Mouse (Mus musculus) MEL (cell line): ENCODE measurements around the gene Rora. TPM values are rescaled to one million over a fixed set of nuclear protein-coding genes. Genes with fewer than 3 reads are reported as not detected.

Experiments
- DNase-seq: peaks from one replicate; pipeline ENCODE4 v3.0.0; 2011; ENCODE audit warnings: low read depth, low spot score
- H3K27ac ChIP-seq: 2 replicates; pipeline ENCODE4 v1.5.1; 2012; ENCODE audit warnings: low read depth, mild to moderate bottlenecking, control low read depth, low read length, moderate library complexity; ENCODE audit not compliant: control insufficient read depth
- H3K27me3 ChIP-seq, 2 experiments: fragments of 150-350 bp in 1 of 2; sonication (generic) in 1 of 2; 2 replicates each; pipeline ENCODE4 v1.6.1; 2012; ENCODE audit warnings: low read length in 2 of 2, mild to moderate bottlenecking in 2 of 2, improper control_type of control experiment in 1 of 2, moderate library complexity in 1 of 2; ENCODE audit not compliant: insufficient read depth in 2 of 2, control insufficient read depth in 1 of 2
- H3K36me3 ChIP-seq, 2 experiments: 2 replicates each; pipeline ENCODE4 v1.6.1; 2012 to 2014; ENCODE audit warnings: low read length in 2 of 2, improper control_type of control experiment in 1 of 2, inconsistent platforms in 1 of 2, mild to moderate bottlenecking in 1 of 2; ENCODE audit not compliant: insufficient read depth in 2 of 2, control insufficient read depth in 1 of 2
- H3K4me1 ChIP-seq, 2 experiments: fragments of 150-350 bp in 1 of 2; sonication (generic) in 1 of 2; 2 replicates each; pipeline ENCODE4 v1.6.1; 2012; ENCODE audit warnings: low read length in 2 of 2, improper control_type of control experiment in 1 of 2, mild to moderate bottlenecking in 1 of 2; ENCODE audit not compliant: insufficient read depth in 2 of 2, control insufficient read depth in 1 of 2
- H3K4me3 ChIP-seq, 2 experiments: fragments of 150-350 bp in 1 of 2; sonication (generic) in 1 of 2; 2 replicates each; pipeline ENCODE4 v1.5.1; 2012; ENCODE audit warnings: low read depth in 2 of 2, low read length in 2 of 2, mild to moderate bottlenecking in 2 of 2, moderate library complexity in 2 of 2, control low read depth in 1 of 2, improper control_type of control experiment in 1 of 2; ENCODE audit not compliant: control insufficient read depth in 1 of 2, insufficient read depth in 1 of 2
- H3K79me2 ChIP-seq: 2 replicates; pipeline ENCODE4 v1.6.1; 2012; ENCODE audit warnings: mild to moderate bottlenecking, low read length, moderate library complexity; ENCODE audit not compliant: control insufficient read depth, poor library complexity, insufficient read depth
- H3K9ac ChIP-seq: 2 replicates; pipeline ENCODE4 v1.6.1; 2012; ENCODE audit warnings: low read depth, mild to moderate bottlenecking, control low read depth, low read length, moderate library complexity; ENCODE audit not compliant: control insufficient read depth, poor library complexity, severe bottlenecking
- H3K9me3 ChIP-seq: fragments of 150-350 bp; sonication (generic); replicated peaks from 2 replicates; pipeline ENCODE4 v1.6.1; 2012; ENCODE audit warnings: mild to moderate bottlenecking, low read length, improper control_type of control experiment, moderate library complexity; ENCODE audit not compliant: insufficient read depth
- CHD1 ChIP-seq: IDR thresholded peaks from 2 replicates; pipeline ENCODE4 v1.6.1; 2012; ENCODE audit warnings: low read depth, mild to moderate bottlenecking, inconsistent platforms, low read length, improper control_type of control experiment
- CTCF ChIP-seq, 3 experiments: IDR thresholded peaks in 2 of 3; conservative IDR thresholded peaks in 1 of 3; 2 replicates each; pipeline ENCODE4 v1.5.1; 2011 to 2012; ENCODE audit warnings: low read length in 3 of 3, low read depth in 2 of 3, mild to moderate bottlenecking in 2 of 3, improper control_type of control experiment in 1 of 3, inconsistent platforms in 1 of 3, mixed read lengths in 1 of 3, moderate library complexity in 1 of 3; ENCODE audit not compliant: control insufficient read depth in 1 of 3, insufficient read depth in 1 of 3, poor library complexity in 1 of 3, severe bottlenecking in 1 of 3
- E2F4 ChIP-seq: IDR thresholded peaks from 2 replicates; pipeline ENCODE4 v1.6.1; 2011; ENCODE audit warnings: low read depth, low read length, improper control_type of control experiment, borderline replicate concordance
- EP300 ChIP-seq, 2 experiments: IDR thresholded peaks; 2 replicates each; pipeline ENCODE4 v1.6.1; 2011; ENCODE audit warnings: improper control_type of control experiment in 2 of 2, low read length in 2 of 2, low read depth in 1 of 2, mild to moderate bottlenecking in 1 of 2
- ETS1 ChIP-seq: IDR thresholded peaks from 2 replicates; pipeline ENCODE4 v1.6.1; 2012; ENCODE audit warnings: low read depth, mild to moderate bottlenecking, inconsistent platforms, low read length, improper control_type of control experiment, moderate library complexity
- HCFC1 ChIP-seq: IDR thresholded peaks from 2 replicates; pipeline ENCODE4 v1.6.1; 2012; ENCODE audit warnings: low read depth, mild to moderate bottlenecking, inconsistent platforms, low read length, improper control_type of control experiment, moderate library complexity
- KAT2A ChIP-seq: conservative IDR thresholded peaks from 2 replicates; pipeline ENCODE4 v1.6.1; 2012; ENCODE audit warnings: low read depth, low read length, improper control_type of control experiment, inconsistent platforms
- MAFK ChIP-seq: IDR thresholded peaks from 2 replicates; pipeline ENCODE4 v1.6.1; 2011; ENCODE audit warnings: low read depth, mild to moderate bottlenecking, low read length, improper control_type of control experiment, borderline replicate concordance
- MAZ ChIP-seq: IDR thresholded peaks from 2 replicates; pipeline ENCODE4 v1.6.1; 2012; ENCODE audit warnings: low read depth, mild to moderate bottlenecking, inconsistent platforms, low read length, improper control_type of control experiment
- MEF2A ChIP-seq: IDR thresholded peaks from 2 replicates; pipeline ENCODE4 v1.6.1; 2014; ENCODE audit warnings: low read depth, mild to moderate bottlenecking, inconsistent platforms, low read length, improper control_type of control experiment; ENCODE audit not compliant: poor library complexity, insufficient replicate concordance, severe bottlenecking; ENCODE audit errors: extremely low read depth
- MXI1 ChIP-seq: IDR thresholded peaks from 2 replicates; pipeline ENCODE4 v1.6.1; 2011; ENCODE audit warnings: mild to moderate bottlenecking, low read depth, low read length, improper control_type of control experiment
- MYC ChIP-seq: IDR thresholded peaks from 2 replicates; pipeline ENCODE4 v1.6.1; 2011; ENCODE audit warnings: low read depth, mild to moderate bottlenecking, low read length, improper control_type of control experiment, moderate library complexity
- NRF1 ChIP-seq: IDR thresholded peaks from 2 replicates; pipeline ENCODE4 v1.6.1; 2014; ENCODE audit warnings: low read depth, mild to moderate bottlenecking, inconsistent platforms, low read length, improper control_type of control experiment, moderate library complexity; ENCODE audit not compliant: poor library complexity, insufficient read depth, severe bottlenecking
- POLR2AphosphoS2 ChIP-seq: IDR thresholded peaks from 2 replicates; pipeline ENCODE4 v1.6.1; 2011; ENCODE audit warnings: low read length, improper control_type of control experiment
- POLR2AphosphoS5 ChIP-seq: IDR thresholded peaks from 2 replicates; pipeline ENCODE4 v1.6.1; 2012; ENCODE audit warnings: low read depth, borderline replicate concordance, mild to moderate bottlenecking, inconsistent platforms, low read length, moderate library complexity, mixed read lengths
- RAD21 ChIP-seq: IDR thresholded peaks from 2 replicates; pipeline ENCODE4 v1.6.1; 2011; ENCODE audit warnings: mild to moderate bottlenecking, low read depth, low read length, improper control_type of control experiment
- SMC3 ChIP-seq: IDR thresholded peaks from 2 replicates; pipeline ENCODE4 v1.6.1; 2011; ENCODE audit warnings: low read depth, low read length, improper control_type of control experiment
- TAL1 ChIP-seq: IDR thresholded peaks from 2 replicates; pipeline ENCODE4 v1.6.1; 2012; ENCODE audit warnings: mild to moderate bottlenecking, inconsistent platforms, low read length, moderate library complexity, mixed read lengths
- ZMIZ1 ChIP-seq: IDR thresholded peaks from 2 replicates; pipeline ENCODE4 v1.6.1; 2012; ENCODE audit warnings: low read depth, mild to moderate bottlenecking, inconsistent platforms, low read length, improper control_type of control experiment, moderate library complexity
- polyA plus RNA-seq, 2 experiments: library from polyadenylated mRNA; stranded (reverse) in 1 of 2; unstranded in 1 of 2; fragments of >175 nt in 1 of 2; fragments of >200 nt in 1 of 2; gene quantifications; 2 replicates each; pipeline versions ENCODE4 v1.2.1 to v1.2.4; 2012; ENCODE audit warnings: low replicate concordance in 2 of 2, low read depth in 1 of 2; ENCODE audit not compliant: insufficient read length in 2 of 2, insufficient read depth in 1 of 2, missing spikeins in 1 of 2
- total RNA-seq: library from RNA; depleted of rRNA; stranded (reverse); fragments of 300-350 nt; gene quantifications from 2 replicates; pipeline ENCODE4 v1.2.3, GENCODE M21; 2012

Rora gene
- total and polyA plus RNA-seq, 3 experiments: not detected

GRCm38 (mm10) chr9:68821388-68821787, 167.8 kb downstream of the Rora start:
- no peak overlapping the region for H3K27ac ChIP-seq
- no peaks in the 10 kb centered on the region for H3K9me3 ChIP-seq
- H3K27me3 ChIP-seq: no peaks in the 10 kb centered on the region
- no peak overlapping the region for H3K9ac ChIP-seq
- DNase-seq: no peak
- no peak for TF ChIP-seq ETS1
- TF ChIP-seq RAD21: no peak
- H3K4me1 ChIP-seq: no peaks in the 10 kb centered on the region
- H3K36me3 ChIP-seq: no peaks in the 10 kb centered on the region
- H3K79me2 ChIP-seq: no peaks in the 10 kb centered on the region
- H3K4me3 ChIP-seq: no peak overlapping the region

- no peaks in the 10 kb centered on the region for H3K27me3 ChIP-seq
- H3K4me3 ChIP-seq: no peak overlapping the region
- H3K36me3 ChIP-seq: no peaks in the 10 kb centered on the region
- no peak overlapping the region for H3K27ac ChIP-seq
- TF ChIP-seq MAZ (no peak), CTCF (IDR thresholded peaks at IDR 0.05 in 2 of 3, conservative IDR thresholded peaks at IDR 0.05 in 1 of 3; ENCODE audit: control insufficient read depth in 1 of 3, insufficient read depth in 1 of 3, low read depth in 2 of 3, low read length in 3 of 3, poor library complexity in 1 of 3, severe bottlenecking in 1 of 3) (no peak), MYC (no peak), TAL1 (no peak), MEF2A (no peak)
- no peak overlapping the region for H3K9ac ChIP-seq
- DNase-seq: no peak
- no peaks in the 10 kb centered on the region for H3K79me2 ChIP-seq
- H3K9me3 ChIP-seq: no peaks in the 10 kb centered on the region
- no peaks in the 10 kb centered on the region for H3K4me1 ChIP-seq
These were observed 169.7 kb downstream of the Rora start for GRCm38 (mm10) chr9:68823292-68823691.

GRCm38 (mm10) chr9:68825107-68825506, 171.5 kb downstream of the Rora start:
- DNase-seq: no peak
- no peaks in the 10 kb centered on the region for H3K9me3 ChIP-seq
- TF ChIP-seq POLR2AphosphoS5: no peak
- TF ChIP-seq POLR2AphosphoS2: no peak
- TF ChIP-seq E2F4: no peak
- TF ChIP-seq EP300 (IDR thresholded peaks at IDR 0.05; ENCODE audit: low read depth in 1 of 2, low read length in 2 of 2): no peak
- TF ChIP-seq MAFK: no peak
- TF ChIP-seq NRF1: no peak
- TF ChIP-seq HCFC1: no peak
- no peak for TF ChIP-seq ZMIZ1
- no peak for TF ChIP-seq RAD21
- TF ChIP-seq ETS1: no peak
- no peak for TF ChIP-seq CHD1
- no peak for TF ChIP-seq MXI1
- TF ChIP-seq MAZ: no peak
- TF ChIP-seq SMC3: no peak
- no peak for TF ChIP-seq KAT2A
- H3K79me2 ChIP-seq: no peaks in the 10 kb centered on the region
- H3K27me3 ChIP-seq: no peaks in the 10 kb centered on the region
- H3K4me3 ChIP-seq: no peak overlapping the region
- no peak overlapping the region for H3K9ac ChIP-seq
- no peak overlapping the region for H3K27ac ChIP-seq
- no peaks in the 10 kb centered on the region for H3K4me1 ChIP-seq
- no peaks in the 10 kb centered on the region for H3K36me3 ChIP-seq
